Mouse (Mus musculus): Measurements from ENCODE around the gene Anks3.

DNA sequence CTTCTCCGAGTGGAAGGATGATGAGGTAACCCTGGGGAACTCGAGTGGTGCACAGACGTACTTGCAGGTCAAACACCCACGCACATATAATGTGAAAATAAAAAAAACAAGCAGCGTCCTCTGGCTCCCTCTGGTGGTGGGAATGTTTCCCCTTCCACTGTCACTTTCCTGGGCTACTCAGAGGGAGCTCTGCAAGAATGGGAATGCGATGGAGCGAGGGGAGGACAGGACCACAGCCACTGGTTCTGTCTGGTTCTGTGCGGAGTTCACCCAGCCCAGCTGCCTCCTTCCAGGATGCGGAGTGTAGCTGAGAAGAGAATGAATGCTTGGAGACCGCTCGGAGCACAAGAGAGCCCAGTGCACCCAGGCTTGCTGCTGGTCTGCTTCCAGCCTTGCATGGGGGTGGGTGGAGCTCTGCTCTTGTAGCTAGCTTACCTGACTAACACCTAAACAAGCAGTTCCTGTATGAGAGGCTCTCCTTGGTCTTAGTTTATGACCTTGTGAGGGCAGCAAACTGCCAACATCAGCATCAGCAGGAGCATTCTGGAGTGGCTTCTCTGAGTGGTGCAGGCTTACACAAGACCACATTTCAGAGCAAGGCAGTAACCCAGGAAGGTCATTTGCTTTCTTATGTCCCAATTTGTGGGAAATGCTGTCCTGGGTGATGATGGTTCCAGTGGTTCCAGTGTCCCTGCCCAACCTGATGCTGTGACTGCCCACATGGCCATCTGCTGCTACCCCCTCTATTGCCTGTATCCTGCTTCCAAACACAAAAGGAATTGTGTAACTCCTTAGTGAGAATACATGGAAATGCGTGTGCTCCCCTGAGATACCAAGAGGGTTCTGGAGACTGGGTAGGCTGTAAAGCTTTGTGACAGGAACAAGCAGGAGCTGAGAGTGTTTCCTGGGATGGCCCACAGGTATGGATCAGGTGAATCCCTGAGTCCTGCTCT, 49.9 kb downstream of the Anks3 start:
- TF ChIP-seq CTCF (conservative IDR thresholded peaks at IDR 0.05; ENCODE audit: low read length), result peak; percentile 96
- TF ChIP-seq NANOG (IDR thresholded peaks at IDR 0.05; ENCODE audit: borderline replicate concordance, low read length), result no peak
- TF ChIP-seq POU5F1 (IDR thresholded peaks at IDR 0.05; ENCODE audit: borderline replicate concordance, low read length), result no peak
